Mouse (Mus musculus) stomach, embryonic 15.5 days (tissue): Measurements from ENCODE around the gene Itpr1. TPM values are rescaled to one million over a fixed set of nuclear protein-coding genes. Genes with fewer than 3 reads are reported as not detected.

Experiments used
- ATAC-seq: fragments of 200-750 bp; cut with Nextera tagmentation; 2 replicates; pipeline ENCODE4 v1.8.0; 2017; ENCODE audit warnings: low read depth, moderate number of reproducible peaks, moderate TSS enrichment; ENCODE audit not compliant: insufficient read depth, low FRiP score
- H3K27ac ChIP-seq: fragments of 300-500 bp; sonication (generic); 2 replicates; pipeline ENCODE4 v1.5.1; 2015; ENCODE audit warnings: mild to moderate bottlenecking, inconsistent platforms
- H3K27me3 ChIP-seq: fragments of 300-500 bp; sonication (generic); replicated peaks from 2 replicates; pipeline ENCODE4 v1.6.1; 2015; ENCODE audit warnings: inconsistent platforms
- H3K36me3 ChIP-seq: fragments of 300-500 bp; sonication (generic); 2 replicates; pipeline ENCODE4 v1.6.1; 2015; ENCODE audit warnings: inconsistent platforms
- H3K4me1 ChIP-seq: fragments of 300-500 bp; sonication (generic); 2 replicates; pipeline ENCODE4 v1.6.1; 2015; ENCODE audit warnings: inconsistent platforms
- H3K4me2 ChIP-seq: fragments of 300-500 bp; sonication (generic); 2 replicates; pipeline ENCODE4 v1.6.1; 2015; ENCODE audit warnings: mild to moderate bottlenecking, inconsistent platforms
- H3K4me3 ChIP-seq: fragments of 300-500 bp; sonication (generic); replicated peaks from 2 replicates; pipeline ENCODE4 v1.5.1; 2015; ENCODE audit warnings: inconsistent platforms
- H3K9ac ChIP-seq: fragments of 300-500 bp; sonication (generic); 2 replicates; pipeline ENCODE4 v1.6.1; 2015; ENCODE audit warnings: inconsistent platforms
- H3K9me3 ChIP-seq: fragments of 300-500 bp; sonication (generic); 2 replicates; pipeline ENCODE4 v1.6.1; 2016; ENCODE audit warnings: inconsistent platforms
- WGBS: fragments of 180-500 bp; shearing (Covaris S2); methylation state at CpG from one replicate; pipeline ENCODE4 v1.1.7; 2015; 5-methylcytosine and 5-hydroxymethylcytosine counted together
- polyA plus RNA-seq: library from polyadenylated mRNA; unstranded; fragments of >200 nt; fragmentation: Nextera tagmentation; extraction: Ambion mirVana; gene quantifications from 2 replicates; pipeline ENCODE4 v1.2.1, GENCODE M21; 2015

The Itpr1 gene
- polyA plus RNA-seq, 1 experiment from 2014 or later, result 9.4 TPM

GRCm38 (mm10) chr6:108261506-108261905 is 48.6 kb downstream of the Itpr1 start:
- H3K4me1 ChIP-seq, result no peaks in the 10 kb centered on the region
- 79% methylated on average over 3 of the region's 3 CpGs for WGBS
- no peaks in the 10 kb centered on the region for H3K9me3 ChIP-seq
- no peaks in the 10 kb centered on the region for H3K27me3 ChIP-seq
- H3K9ac ChIP-seq, result no peak overlapping the region
- no peak overlapping the region for H3K4me3 ChIP-seq
- no peak overlapping the region for H3K27ac ChIP-seq
- H3K36me3 ChIP-seq, result no peaks in the 10 kb centered on the region
- no peak for ATAC-seq
- no peak overlapping the region for H3K4me2 ChIP-seq

- H3K36me3 ChIP-seq, result no peaks in the 10 kb centered on the region
- no peak overlapping the region for H3K9ac ChIP-seq
- no peak overlapping the region for H3K4me3 ChIP-seq
- H3K9me3 ChIP-seq, result no peaks in the 10 kb centered on the region
- H3K4me1 ChIP-seq, result no peaks in the 10 kb centered on the region
- H3K27ac ChIP-seq, result no peak overlapping the region
- no peak overlapping the region for H3K4me2 ChIP-seq
- 78% methylated on average over 3 of the region's 3 CpGs for WGBS
- no peaks in the 10 kb centered on the region for H3K27me3 ChIP-seq
- ATAC-seq, result no peak
Observed at GRCm38 (mm10) chr6:108264164-108264563, 51.3 kb downstream of the Itpr1 start.

- no peaks in the 10 kb centered on the region for H3K9me3 ChIP-seq
- H3K27me3 ChIP-seq, result no peaks in the 10 kb centered on the region
- no peak overlapping the region for H3K4me3 ChIP-seq
- WGBS, result 78% methylated on average over 7 of the region's 7 CpGs
- ATAC-seq, result no peak
- H3K36me3 ChIP-seq, result no peaks in the 10 kb centered on the region
- no peak overlapping the region for H3K27ac ChIP-seq
- H3K4me1 ChIP-seq, result no peaks in the 10 kb centered on the region; the same call in 1 of the 2 replicates
- H3K9ac ChIP-seq, result no peak overlapping the region
- H3K4me2 ChIP-seq, result no peak overlapping the region
Observed at GRCm38 (mm10) chr6:108273451-108273850, 60.6 kb downstream of the Itpr1 start.

GRCm38 (mm10) chr6:108274364-108275084 is 61.6 kb downstream of the Itpr1 start:
- peak; percentile 86 for ATAC-seq
- Histone ChIP-seq H3K27ac (peak overlapping the region; percentile 63), H3K9ac (no peak overlapping the region), H3K36me3 (no peaks in the 10 kb centered on the region), H3K4me3 (no peak overlapping the region), H3K27me3 (no peaks in the 10 kb centered on the region), H3K4me2 (no peak overlapping the region), H3K4me1 (no peaks in the 10 kb centered on the region; the same call in 1 of the 2 replicates), H3K9me3 (no peaks in the 10 kb centered on the region)
- WGBS, result 50% methylated on average over 10 of the region's 10 CpGs

- no peaks in the 10 kb centered on the region for H3K9me3 ChIP-seq
Observed at GRCm38 (mm10) chr6:108276880-108277507, 64.1 kb downstream of the Itpr1 start.

GRCm38 (mm10) chr6:108277622-108278396 is 64.9 kb downstream of the Itpr1 start:
- Histone ChIP-seq H3K36me3 (no peaks in the 10 kb centered on the region), H3K27me3 (no peaks in the 10 kb centered on the region), H3K4me3 (no peak overlapping the region), H3K9me3 (no peaks in the 10 kb centered on the region), H3K27ac (no peak overlapping the region), H3K4me1 (peaks cover 5% of the 10 kb centered on the region; the same call in 1 of the 2 replicates), H3K4me2 (no peak overlapping the region), H3K9ac (no peak overlapping the region)
- ATAC-seq, result no peak
- 85% methylated on average over 12 of the region's 12 CpGs for WGBS

More at GRCm38 (mm10) chr6:108276880-108277507, 64.1 kb downstream of the Itpr1 start:
- H3K4me3 ChIP-seq, result no peak overlapping the region
- H3K9ac ChIP-seq, result no peak overlapping the region
- H3K36me3 ChIP-seq, result no peaks in the 10 kb centered on the region
- 85% methylated on average over 12 of the region's 12 CpGs for WGBS
- H3K4me2 ChIP-seq, result no peak overlapping the region
- H3K27me3 ChIP-seq, result no peaks in the 10 kb centered on the region
- no peaks in the 10 kb centered on the region; the same call in 1 of the 2 replicates for H3K4me1 ChIP-seq
- no peak overlapping the region for H3K27ac ChIP-seq
- no peak for ATAC-seq

- Histone ChIP-seq H3K36me3 (no peaks in the 10 kb centered on the region), H3K9ac (no peak overlapping the region), H3K4me3 (no peak overlapping the region), H3K4me2 (no peak overlapping the region), H3K27ac (no peak overlapping the region), H3K4me1 (peaks cover 6% of the 10 kb centered on the region; the same call in 1 of the 2 replicates), H3K27me3 (no peaks in the 10 kb centered on the region), H3K9me3 (no peaks in the 10 kb centered on the region)
- ATAC-seq, result no peak
- 83% methylated on average over 11 of the region's 11 CpGs for WGBS
Observed at GRCm38 (mm10) chr6:108278826-108279630, 66.1 kb downstream of the Itpr1 start.

GRCm38 (mm10) chr6:108282131-108282530 is 69.2 kb downstream of the Itpr1 start:
- Histone ChIP-seq H3K9me3 (no peaks in the 10 kb centered on the region), H3K9ac (no peak overlapping the region), H3K36me3 (no peaks in the 10 kb centered on the region), H3K4me1 (peaks cover 6% of the 10 kb centered on the region; the same call in 1 of the 2 replicates), H3K4me3 (no peak overlapping the region), H3K27me3 (no peaks in the 10 kb centered on the region), H3K27ac (peak overlapping the region; percentile 57; the same call in 1 of the 2 replicates), H3K4me2 (no peak overlapping the region)
- 18% methylated on average over 4 of the region's 4 CpGs for WGBS
- no peak for ATAC-seq

GRCm38 (mm10) chr6:108282621-108283020 is 69.7 kb downstream of the Itpr1 start:
- Histone ChIP-seq H3K27me3 (no peaks in the 10 kb centered on the region), H3K4me1 (0 out of 2 replicates have a peak, but pooled peaks cover 6% of the 10 kb centered on the region), H3K4me2 (no peak overlapping the region), H3K9me3 (no peaks in the 10 kb centered on the region), H3K36me3 (no peaks in the 10 kb centered on the region), H3K4me3 (no peak overlapping the region), H3K9ac (no peak overlapping the region), H3K27ac (peak overlapping the region; percentile 57; the same call in 1 of the 2 replicates)
- ATAC-seq, result 0 out of 2 replicates have a peak, but pooled peaks have one; percentile 47
- WGBS, result 40% methylated on average over 3 of the region's 3 CpGs

GRCm38 (mm10) chr6:108284688-108285087 is 71.8 kb downstream of the Itpr1 start:
- H3K9me3 ChIP-seq, result no peaks in the 10 kb centered on the region
- H3K27me3 ChIP-seq, result no peaks in the 10 kb centered on the region
- 93% methylated on average over 3 of the region's 3 CpGs for WGBS
- no peak overlapping the region for H3K4me2 ChIP-seq
- no peak overlapping the region for H3K9ac ChIP-seq
- no peak overlapping the region for H3K27ac ChIP-seq
- no peak overlapping the region for H3K4me3 ChIP-seq
- no peaks in the 10 kb centered on the region for H3K36me3 ChIP-seq
- 0 out of 2 replicates have a peak, but pooled peaks cover 6% of the 10 kb centered on the region for H3K4me1 ChIP-seq
- no peak for ATAC-seq

GRCm38 (mm10) chr6:108288979-108289378 is 76.1 kb downstream of the Itpr1 start:
- H3K27ac ChIP-seq, result no peak overlapping the region
- no peaks in the 10 kb centered on the region for H3K9me3 ChIP-seq
- H3K4me2 ChIP-seq, result no peak overlapping the region
- H3K27me3 ChIP-seq, result no peaks in the 10 kb centered on the region
- H3K36me3 ChIP-seq, result no peaks in the 10 kb centered on the region
- no peak for ATAC-seq
- H3K4me3 ChIP-seq, result no peak overlapping the region
- no peaks in the 10 kb centered on the region for H3K4me1 ChIP-seq
- 60% methylated on average over 3 of the region's 3 CpGs for WGBS
- no peak overlapping the region for H3K9ac ChIP-seq
